Mouse (Mus musculus): ENCODE results near the gene Lyz2.

DNA sequence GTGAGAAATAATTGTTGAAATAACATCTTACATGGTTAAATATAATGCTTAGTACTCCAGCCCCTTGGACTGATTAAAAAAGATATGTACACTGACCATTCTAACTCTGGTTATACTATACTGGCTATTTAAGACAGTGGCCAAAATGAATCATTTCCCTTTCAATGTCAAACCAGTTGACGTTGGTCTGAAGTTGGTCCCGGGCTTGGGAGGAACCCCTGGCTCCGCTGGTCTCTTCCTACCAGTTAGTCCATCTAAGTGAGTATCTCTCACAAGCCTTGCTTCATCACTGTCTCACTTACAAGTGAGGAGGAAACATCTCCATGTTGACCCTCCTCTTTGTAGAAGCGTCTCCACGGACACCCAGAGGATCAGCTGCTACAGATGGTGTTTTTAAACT, 22.2 kb upstream of the Lyz2 start:
- TF ChIP-seq CTCF (IDR thresholded peaks at IDR 0.05; ENCODE audit: control insufficient read depth, insufficient read depth, low read length) (no peak), POLR2A (IDR thresholded peaks at IDR 0.05; ENCODE audit: borderline replicate concordance, control insufficient read depth, low read depth, low read length) (no peak)
